Mouse (Mus musculus) bone marrow macrophage, adult 2 months (primary cell): Measurements from ENCODE around the gene Cilp2. TPM values are rescaled to one million over a fixed set of nuclear protein-coding genes. Genes with fewer than 3 reads are reported as not detected.

Experiments used
- H3K27ac ChIP-seq: 2 replicates; pipeline ENCODE4 v1.5.1; 2012; ENCODE audit warnings: low read depth, low read length; ENCODE audit not compliant: insufficient read depth
- H3K4me1 ChIP-seq: 2 replicates; pipeline ENCODE4 v1.6.1; 2012; ENCODE audit warnings: low read length; ENCODE audit not compliant: control insufficient read depth, insufficient read depth
- H3K4me3 ChIP-seq: 2 replicates; pipeline ENCODE4 v1.5.1; 2012; ENCODE audit warnings: mild to moderate bottlenecking, low read length, moderate library complexity; ENCODE audit not compliant: insufficient read depth
- CTCF ChIP-seq: IDR thresholded peaks from 2 replicates; pipeline ENCODE4 v1.5.1; 2012; ENCODE audit warnings: low read depth, mild to moderate bottlenecking, low read length, moderate library complexity
- POLR2A ChIP-seq: IDR thresholded peaks from 2 replicates; pipeline ENCODE4 v1.6.1; 2012; ENCODE audit warnings: mild to moderate bottlenecking, low read depth, low read length, borderline replicate concordance
- polyA plus RNA-seq: library from polyadenylated mRNA; stranded (reverse); fragments of >200 nt; gene quantifications from 2 replicates; pipeline ENCODE4 v1.2.4, GENCODE M21; 2012; ENCODE audit not compliant: missing spikeins, insufficient read depth, insufficient read length

Gene Cilp2
- polyA plus RNA-seq, 1 experiment, result not detected

DNA sequence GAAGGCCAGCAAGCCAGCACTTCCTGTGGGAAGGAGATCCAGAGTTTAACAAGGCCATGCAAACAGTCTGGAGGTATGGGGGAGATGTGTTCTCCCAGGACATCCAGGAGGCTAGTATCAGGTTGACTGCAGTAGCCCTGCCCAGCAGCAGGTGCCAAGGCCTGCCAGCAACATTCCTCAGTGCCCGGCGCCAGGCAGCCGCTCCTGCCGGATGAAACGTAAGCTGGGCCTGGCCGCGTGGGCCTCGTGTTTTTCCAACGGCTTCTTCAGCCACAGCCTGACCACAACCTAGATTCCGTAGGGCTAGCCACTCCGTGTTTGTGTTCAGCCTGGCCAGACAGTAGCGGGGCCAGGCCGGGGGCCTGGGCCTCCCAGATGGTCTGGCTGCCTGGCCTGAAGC, 12.8 kb downstream of the Cilp2 start:
- Histone ChIP-seq H3K4me1 (no peaks in the 10 kb centered on the region), H3K4me3 (no peak overlapping the region), H3K27ac (no peak overlapping the region)
- no peak for TF ChIP-seq CTCF
- no peak for TF ChIP-seq POLR2A

DNA sequence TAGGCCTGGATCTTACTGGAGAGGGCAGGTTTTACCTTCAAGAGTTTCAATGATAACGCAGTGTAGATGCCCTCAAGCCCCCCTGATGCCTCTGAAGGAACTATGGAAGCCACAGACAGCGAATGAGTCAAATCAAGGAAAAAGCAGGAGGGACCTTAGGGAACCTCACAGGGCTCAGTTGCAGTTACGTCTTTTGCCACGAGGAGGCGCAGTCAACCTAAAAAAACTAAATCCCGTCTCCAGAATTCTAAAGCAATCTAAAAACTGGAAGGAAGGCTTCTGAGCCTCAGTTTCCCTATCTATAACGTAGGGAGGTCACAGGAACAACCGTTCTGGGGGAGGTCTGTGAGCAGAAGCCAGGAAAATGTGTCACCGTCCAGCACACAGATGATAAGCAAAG, 13.3 kb downstream of the Cilp2 start:
- Histone ChIP-seq H3K4me3 (no peak overlapping the region), H3K27ac (no peak overlapping the region), H3K4me1 (no peaks in the 10 kb centered on the region)
- TF ChIP-seq CTCF (peak; percentile 71), POLR2A (no peak)

DNA sequence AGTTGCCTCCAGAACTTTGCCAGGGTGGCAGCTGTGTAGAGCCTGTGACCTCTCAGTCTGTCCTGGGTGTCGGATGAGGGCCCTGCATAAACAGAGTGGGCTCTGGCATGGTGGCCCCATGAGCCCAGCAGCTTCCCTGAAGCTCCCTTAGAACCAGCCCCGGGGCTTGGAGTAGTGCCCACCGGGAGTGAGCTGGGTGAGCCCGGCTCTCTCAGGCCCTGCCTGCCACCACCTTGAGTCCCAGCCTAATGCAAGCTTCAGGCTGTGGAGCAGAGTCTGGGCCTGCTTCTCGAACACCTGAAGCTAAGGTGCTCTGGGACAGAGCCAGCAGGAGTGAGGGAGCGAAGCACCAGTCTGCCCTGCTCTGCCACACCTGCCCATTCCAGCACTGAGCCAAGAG, 16.6 kb downstream of the Cilp2 start:
- no peak overlapping the region for H3K27ac ChIP-seq
- H3K4me1 ChIP-seq, result no peaks in the 10 kb centered on the region
- TF ChIP-seq CTCF (no peak), POLR2A (no peak)
- no peak overlapping the region for H3K4me3 ChIP-seq

DNA sequence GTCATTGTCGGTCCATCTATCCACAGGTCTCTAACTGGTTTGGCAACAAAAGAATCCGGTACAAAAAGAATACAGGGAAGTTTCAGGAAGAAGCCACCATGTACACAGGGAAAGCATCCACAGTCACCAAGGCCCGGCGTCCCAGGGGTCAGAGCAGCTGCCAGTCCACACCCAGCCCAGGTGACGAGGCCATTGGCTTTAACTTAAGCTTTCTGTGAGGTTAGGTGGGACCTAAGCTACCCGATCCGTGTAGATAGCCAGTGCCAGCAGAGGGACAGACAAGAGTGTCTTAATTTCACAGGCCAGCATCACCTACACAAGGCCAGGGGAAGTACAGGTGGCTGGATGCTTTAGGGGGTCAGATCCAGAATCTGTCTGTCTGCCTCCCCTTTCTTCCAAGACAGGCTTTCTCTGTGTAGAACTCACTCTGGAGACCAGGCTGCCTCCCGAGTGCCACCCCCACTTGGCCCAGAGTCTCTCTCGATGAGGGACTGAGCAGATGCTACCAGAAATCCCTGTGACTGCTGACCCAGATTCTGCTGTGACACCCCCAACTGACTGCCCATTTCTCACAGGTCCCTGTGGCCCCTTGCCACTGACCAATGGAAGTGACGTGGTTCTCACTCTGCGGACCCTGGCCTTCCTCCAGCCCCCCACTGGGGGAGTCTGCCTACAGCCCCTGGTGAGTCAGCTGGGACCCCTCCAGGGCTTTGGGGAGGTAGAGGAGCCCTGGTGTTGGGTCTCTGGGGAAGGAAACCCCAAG, 17.3 kb downstream of the Cilp2 start:
- Histone ChIP-seq H3K4me1 (no peaks in the 10 kb centered on the region), H3K27ac (no peak overlapping the region), H3K4me3 (no peak overlapping the region)
- TF ChIP-seq CTCF (no peak), POLR2A (no peak)

DNA sequence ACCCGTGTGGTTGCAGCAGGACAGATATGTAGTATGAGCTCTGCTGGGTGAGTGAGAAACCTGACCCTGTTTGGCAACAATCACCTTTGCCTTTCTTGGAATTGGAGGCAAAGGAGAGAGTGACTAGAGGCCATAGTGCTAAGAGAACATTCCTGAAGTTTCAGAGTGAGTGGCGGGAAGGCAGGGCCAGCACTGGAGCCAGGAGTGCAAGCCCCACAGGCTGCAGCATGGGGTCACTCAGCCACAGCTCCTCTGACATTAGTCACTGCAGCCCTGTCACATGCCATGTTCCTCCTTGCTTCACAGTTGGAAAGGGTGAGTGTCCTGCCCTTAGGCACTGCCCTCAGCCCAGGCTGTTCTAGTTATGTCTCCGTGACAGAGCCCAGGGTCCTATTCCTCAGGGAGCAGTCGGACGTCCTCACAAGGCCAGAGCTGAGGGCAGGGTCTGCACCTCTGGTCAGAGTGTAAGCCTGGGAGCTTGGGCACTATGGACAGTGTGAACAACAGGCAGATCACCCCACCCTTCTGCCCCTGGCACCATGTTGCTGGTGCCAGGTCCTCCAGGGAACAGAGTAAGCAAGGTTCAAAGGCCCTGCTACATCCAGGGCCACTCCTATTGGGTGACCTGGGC, 19.7 kb downstream of the Cilp2 start:
- TF ChIP-seq POLR2A, result no peak
- TF ChIP-seq CTCF, result no peak
- no peaks in the 10 kb centered on the region for H3K4me1 ChIP-seq
- no peak overlapping the region for H3K4me3 ChIP-seq
- H3K27ac ChIP-seq, result no peak overlapping the region

DNA sequence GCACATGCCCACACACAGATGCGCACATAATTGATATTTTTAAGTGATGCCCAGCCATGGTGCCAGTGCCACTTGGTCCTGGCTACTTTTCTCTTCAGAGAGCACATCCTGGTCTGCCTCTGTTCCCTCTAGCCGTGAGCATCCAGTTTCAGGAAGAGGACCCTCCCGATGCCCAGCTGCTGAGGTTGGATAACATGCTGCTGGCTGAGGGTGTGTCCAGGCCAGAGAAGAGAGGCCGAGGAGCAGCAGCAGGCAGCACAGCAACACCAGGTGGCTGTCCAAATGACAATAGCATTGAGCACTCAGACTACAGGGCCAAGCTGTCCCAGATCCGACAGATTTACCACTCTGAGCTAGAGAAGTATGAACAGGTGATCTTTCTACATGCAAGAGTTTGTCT, 23.3 kb downstream of the Cilp2 start:
- peaks cover 3% of the 10 kb centered on the region; the same call in 1 of the 2 replicates for H3K4me1 ChIP-seq
- H3K27ac ChIP-seq, result no peak overlapping the region
- TF ChIP-seq POLR2A (no peak), CTCF (no peak)
- no peak overlapping the region for H3K4me3 ChIP-seq

DNA sequence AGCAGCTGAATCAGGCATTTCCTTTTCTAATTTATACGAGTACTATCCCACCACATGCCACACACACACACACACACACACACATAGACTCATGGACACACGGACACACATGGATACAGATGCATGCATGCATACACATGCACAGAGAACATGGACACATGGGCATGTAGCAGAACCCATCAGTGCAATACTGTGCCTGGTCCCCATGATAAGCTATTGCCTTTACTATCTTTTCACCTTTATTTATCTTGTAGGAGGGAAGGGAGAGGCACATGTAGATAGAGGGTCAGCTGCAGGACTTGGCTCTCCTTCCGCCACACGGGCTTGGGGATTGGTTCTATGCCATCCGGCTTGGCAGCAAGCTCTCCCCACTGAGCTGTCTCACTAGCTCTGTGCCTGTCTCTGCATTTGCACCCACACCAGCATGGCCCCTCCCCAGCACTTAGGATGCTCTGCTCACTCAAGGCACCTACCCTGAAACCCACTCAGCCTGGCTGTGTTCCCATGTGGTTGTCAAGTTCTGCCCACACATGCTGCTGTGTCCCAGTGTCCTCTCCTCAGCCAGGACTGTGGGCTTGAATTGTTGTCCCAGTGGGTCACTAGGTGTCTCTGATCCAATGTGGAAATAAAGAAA, 24.0 kb downstream of the Cilp2 start:
- Histone ChIP-seq H3K4me1 (peaks cover 3% of the 10 kb centered on the region; the same call in 1 of the 2 replicates), H3K27ac (no peak overlapping the region), H3K4me3 (no peak overlapping the region)
- TF ChIP-seq POLR2A (no peak), CTCF (no peak)

DNA sequence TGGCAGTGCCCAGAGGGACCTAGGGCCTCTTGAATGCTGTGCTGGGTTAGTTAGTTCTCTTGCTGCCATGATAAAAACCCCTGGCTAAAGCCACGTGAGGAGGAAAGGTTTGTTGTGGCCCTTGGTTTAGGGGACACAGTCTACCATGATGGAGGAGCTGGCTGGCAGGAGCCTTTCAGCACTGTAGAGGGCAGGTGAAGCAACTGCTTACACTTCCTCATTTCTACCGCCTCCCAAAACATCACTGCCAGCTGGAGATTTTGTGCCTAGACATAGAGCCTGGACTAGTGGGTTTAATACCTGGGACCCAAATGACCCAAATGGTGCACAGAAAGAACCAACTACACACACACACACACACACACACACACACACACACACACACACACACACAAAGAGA, 26.2 kb downstream of the Cilp2 start:
- peaks cover 3% of the 10 kb centered on the region; the same call in 1 of the 2 replicates for H3K4me1 ChIP-seq
- TF ChIP-seq POLR2A (no peak), CTCF (no peak)
- H3K27ac ChIP-seq, result no peak overlapping the region
- H3K4me3 ChIP-seq, result no peak overlapping the region

DNA sequence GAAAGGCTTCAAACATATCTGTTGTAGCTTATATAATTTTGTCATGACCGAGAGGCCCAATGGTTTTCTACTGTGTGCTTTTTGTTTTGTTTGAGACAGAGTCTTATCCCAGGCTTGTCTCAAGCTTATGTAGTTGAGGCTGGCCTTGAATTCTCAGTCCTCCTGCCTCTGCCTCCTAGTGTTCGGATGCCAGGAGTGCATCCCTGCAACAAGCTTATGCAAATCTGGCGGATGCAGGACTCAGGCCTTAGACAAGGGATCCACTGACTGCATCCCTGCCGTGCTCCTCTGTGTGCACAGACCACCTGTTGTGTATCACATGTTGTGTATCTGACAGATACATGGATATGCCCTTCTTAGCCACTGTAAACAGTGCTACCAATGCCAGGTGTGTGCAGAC, 26.7 kb downstream of the Cilp2 start:
- Histone ChIP-seq H3K4me3 (no peak overlapping the region), H3K27ac (no peak overlapping the region), H3K4me1 (peaks cover 3% of the 10 kb centered on the region; the same call in 1 of the 2 replicates)
- TF ChIP-seq POLR2A, result no peak
- TF ChIP-seq CTCF, result no peak

DNA sequence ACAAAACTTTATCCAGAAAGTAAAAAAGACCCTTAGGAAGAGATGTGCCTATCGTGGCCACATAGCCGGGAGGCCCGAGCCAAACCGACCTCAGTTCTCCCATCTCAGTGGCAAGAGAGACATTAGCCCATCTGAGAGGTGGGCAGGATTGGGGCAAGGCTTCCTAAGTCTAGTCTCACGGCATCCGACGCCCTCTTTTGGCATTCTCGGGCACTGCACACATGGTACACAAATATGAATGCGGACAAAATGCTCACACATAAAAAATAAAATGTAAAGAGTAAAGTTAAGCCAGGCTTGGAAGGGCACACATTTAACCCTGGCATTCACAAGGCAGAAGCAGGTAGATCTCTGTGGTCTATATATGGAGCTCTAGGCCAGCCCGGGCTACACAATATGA, 33.6 kb downstream of the Cilp2 start:
- TF ChIP-seq POLR2A, result no peak
- no peak for TF ChIP-seq CTCF
- no peak overlapping the region for H3K27ac ChIP-seq
- H3K4me3 ChIP-seq, result no peak overlapping the region
- peaks cover 14% of the 10 kb centered on the region for H3K4me1 ChIP-seq
